Mouse (Mus musculus): ENCODE measurements at regions not wholly inside any gene's neighbourhood (a gene's known extent, or its start where the extent isn't known, plus 50 kb on each side); places are given as distances from the start of the nearest gene placed in this dataset.
A peak's percentile ranks its signal among the peaks of the same experiment; 100 is the strongest.

- no peak for DNase-seq (ENCODE audit: inconsistent ontology term)
Observed at GRCm38 (mm10) chr8:87202639-87203160, 269.7 kb downstream of the Cbln1 start.

GRCm38 (mm10) chr8:87199461-87200131 lies 272.8 kb downstream of the Cbln1 start:
- DNase-seq (ENCODE audit: inconsistent ontology term), result no peak

- peak; percentile 56 for DNase-seq (ENCODE audit: inconsistent ontology term)
Observed at GRCm38 (mm10) chr8:87197867-87198536, 274.4 kb downstream of the Cbln1 start.

- DNase-seq (ENCODE audit: inconsistent ontology term), result no peak
Observed at GRCm38 (mm10) chr8:87197000-87197399, 275.4 kb downstream of the Cbln1 start.

GRCm38 (mm10) chr8:87196050-87196449 lies 276.4 kb downstream of the Cbln1 start:
- DNase-seq (ENCODE audit: inconsistent ontology term), result no peak

- no peak for DNase-seq (ENCODE audit: inconsistent ontology term)
Observed at GRCm38 (mm10) chr8:87189791-87190385, 282.5 kb downstream of the Cbln1 start.

- DNase-seq (ENCODE audit: inconsistent ontology term), result peak; percentile 9
Observed at GRCm38 (mm10) chr8:87182888-87183287, 289.5 kb downstream of the Cbln1 start.

- DNase-seq (ENCODE audit: inconsistent ontology term), result no peak
Observed at GRCm38 (mm10) chr8:87178561-87178960, 293.5 kb upstream of the N4bp1 start.

GRCm38 (mm10) chr8:87177620-87178019 lies 292.6 kb upstream of the N4bp1 start:
- DNase-seq (ENCODE audit: inconsistent ontology term), result no peak

GRCm38 (mm10) chr8:87175097-87175496 lies 290.0 kb upstream of the N4bp1 start:
- no peak for DNase-seq (ENCODE audit: inconsistent ontology term)

GRCm38 (mm10) chr8:87173720-87174119 lies 288.7 kb upstream of the N4bp1 start:
- no peak for DNase-seq (ENCODE audit: inconsistent ontology term)

GRCm38 (mm10) chr8:87166771-87167170 lies 281.7 kb upstream of the N4bp1 start:
- no peak for DNase-seq (ENCODE audit: inconsistent ontology term)

- no peak for DNase-seq (ENCODE audit: inconsistent ontology term)
Observed at GRCm38 (mm10) chr8:87160416-87160815, 275.4 kb upstream of the N4bp1 start.

GRCm38 (mm10) chr8:87158322-87158721 lies 273.3 kb upstream of the N4bp1 start:
- no peak for DNase-seq (ENCODE audit: inconsistent ontology term)

GRCm38 (mm10) chr8:87155819-87156425 lies 270.9 kb upstream of the N4bp1 start:
- no peak for DNase-seq (ENCODE audit: inconsistent ontology term)

GRCm38 (mm10) chr8:87152068-87152915 lies 267.2 kb upstream of the N4bp1 start:
- DNase-seq (ENCODE audit: inconsistent ontology term), result peak; percentile 1

- no peak for DNase-seq (ENCODE audit: inconsistent ontology term)
Observed at GRCm38 (mm10) chr8:87148853-87149252, 263.8 kb upstream of the N4bp1 start.

- no peak for DNase-seq (ENCODE audit: inconsistent ontology term)
Observed at GRCm38 (mm10) chr8:87147704-87148103, 262.6 kb upstream of the N4bp1 start.

- DNase-seq (ENCODE audit: inconsistent ontology term), result no peak
Observed at GRCm38 (mm10) chr8:87137412-87137811, 252.4 kb upstream of the N4bp1 start.

- no peak for DNase-seq (ENCODE audit: inconsistent ontology term)
Observed at GRCm38 (mm10) chr8:87131716-87132115, 246.7 kb upstream of the N4bp1 start.

- no peak for DNase-seq (ENCODE audit: inconsistent ontology term)
Observed at GRCm38 (mm10) chr8:87130691-87131090, 245.6 kb upstream of the N4bp1 start.
